Mouse (Mus musculus) CD4-positive, CD25-positive, alpha-beta regulatory T cell, adult 4 months (primary cell): ENCODE results near the gene Adipor2. TPM values are rescaled to one million over a fixed set of nuclear protein-coding genes. Genes with fewer than 3 reads are reported as not detected.
"Not testable (repeated sequence)": the region's sequence is repeated elsewhere in the genome, so short reads cannot be mapped to it uniquely, and the experiment has no call there.

ENCODE experiments used
- ATAC-seq: one replicate; pipeline ENCODE4 v1.8.0; 2017
- polyA plus RNA-seq, 2 experiments: library from polyadenylated mRNA; unstranded; fragments of 100-300 nt; shearing (Covaris generic); gene quantifications; one replicate each; pipeline ENCODE4 v1.2.1; 2017

Adipor2 gene
- polyA plus RNA-seq, 2 experiments from 2014 or later, result 7.7 to 10.3 TPM

GRCm38 (mm10) chr6:119388650-119389012, 28.9 kb downstream of the Adipor2 start:
- peak; percentile 95 for ATAC-seq

GRCm38 (mm10) chr6:119387801-119388649, 29.5 kb downstream of the Adipor2 start:
- no peak for ATAC-seq

- ATAC-seq, result peak; percentile 30
Observed at GRCm38 (mm10) chr6:119386821-119387220, 30.7 kb downstream of the Adipor2 start.

- ATAC-seq, result peak; percentile 5
Observed at GRCm38 (mm10) chr6:119386421-119386820, 31.1 kb downstream of the Adipor2 start.

- ATAC-seq, result no peak
Observed at GRCm38 (mm10) chr6:119385668-119386067, 31.8 kb downstream of the Adipor2 start.

- no peak for ATAC-seq
Observed at GRCm38 (mm10) chr6:119378631-119379030, 38.9 kb downstream of the Adipor2 start.

- ATAC-seq, result peak; percentile 96
Observed at GRCm38 (mm10) chr6:119377613-119378012, 39.9 kb downstream of the Adipor2 start.

- no peak for ATAC-seq
Observed at GRCm38 (mm10) chr6:119375035-119375434, 42.5 kb downstream of the Adipor2 start.

GRCm38 (mm10) chr6:119373000-119373705, 44.4 kb downstream of the Adipor2 start:
- no peak for ATAC-seq

GRCm38 (mm10) chr6:119372237-119372636, 45.3 kb downstream of the Adipor2 start:
- no peak for ATAC-seq

GRCm38 (mm10) chr6:119371624-119372023, 45.9 kb downstream of the Adipor2 start:
- no peak for ATAC-seq

GRCm38 (mm10) chr6:119367382-119367781, 50.1 kb downstream of the Adipor2 start:
- no peak for ATAC-seq

GRCm38 (mm10) chr6:119366800-119367199, 50.7 kb downstream of the Adipor2 start:
- peak; percentile 66 for ATAC-seq

- no peak for ATAC-seq
Observed at GRCm38 (mm10) chr6:119363593-119363992, 53.9 kb downstream of the Adipor2 start.

GRCm38 (mm10) chr6:119360925-119361702, 56.4 kb downstream of the Adipor2 start:
- no peak for ATAC-seq

- not testable (repeated sequence) for ATAC-seq
Observed at GRCm38 (mm10) chr6:119360250-119360649, 57.3 kb downstream of the Adipor2 start.

GRCm38 (mm10) chr6:119358020-119358571, 59.4 kb downstream of the Adipor2 start:
- ATAC-seq, result no peak

GRCm38 (mm10) chr6:119352501-119352900, 65.0 kb downstream of the Adipor2 start:
- ATAC-seq, result no peak

- ATAC-seq, result no peak
Observed at GRCm38 (mm10) chr6:119351656-119352055, 65.8 kb downstream of the Adipor2 start.

GRCm38 (mm10) chr6:119350703-119351198, 66.8 kb downstream of the Adipor2 start:
- no peak for ATAC-seq

- ATAC-seq, result peak; percentile 73
Observed at GRCm38 (mm10) chr6:119348234-119348633, 69.3 kb downstream of the Adipor2 start.

- no peak for ATAC-seq
Observed at GRCm38 (mm10) chr6:119347813-119348212, 69.7 kb downstream of the Adipor2 start.
